In genomic region chr2:169871436-169872060, GRCm38 (mm10) we compare ENCODE assay signal across 23 mouse cellular contexts.
DNase-seq lines count a peak whose midpoint lies in the region; ATAC-seq and TF ChIP-seq lines count a peak whose summit lies in the region.
"Had no signal": no experiment of that assay in that cellular context is flagged by ENCODE, and none has a peak within 500 bp of the region (broad histone marks: within the 10 kb centered on the region; RNA-seq: fewer than 3 reads in every experiment).

No protein-coding gene starts in this region.

- TF ChIP-seq CTCF in kidney, adult 2 months (conservative IDR thresholded peaks at IDR 0.05; ENCODE audit: insufficient read depth, insufficient read length, low read depth, low read length) = no peak

- no peaks in the 10 kb centered on the region for H3K9me3 ChIP-seq in hindbrain, embryonic 10.5 days
- no peaks in the 10 kb centered on the region for H3K9me3 ChIP-seq in hindbrain, embryonic 11.5 days (ENCODE audit: control insufficient read depth, low read length)
- no peaks in the 10 kb centered on the region for H3K9me3 ChIP-seq in kidney, embryonic 15.5 days (replicated peaks)
- H3K9me3 ChIP-seq: embryonic facial prominence, embryonic 13.5 days; embryonic facial prominence, embryonic 15.5 days; forebrain, embryonic 10.5 days; forebrain, embryonic 12.5 days had no signal

- no peak overlapping the region for H3K9ac ChIP-seq in hindbrain, embryonic 11.5 days (ENCODE audit: low read depth, low read length)
- no peak overlapping the region for H3K9ac ChIP-seq in kidney, embryonic 15.5 days
- H3K9ac ChIP-seq: embryonic facial prominence, embryonic 13.5 days; embryonic facial prominence, embryonic 15.5 days; forebrain, embryonic 12.5 days had no signal

- no peak for ATAC-seq in hindbrain, embryonic 11.5 days (ENCODE audit: low FRiP score)
- no peak for ATAC-seq in kidney, embryonic 15.5 days (replicated peaks; ENCODE audit: low FRiP score)
- ATAC-seq: forebrain, embryonic 14.5 days; forebrain, embryonic 16.5 days had no signal

- H3K4me2 ChIP-seq in hindbrain, embryonic 11.5 days (replicated peaks; ENCODE audit: low read depth, low read length) = no peak overlapping the region
- no peak overlapping the region for H3K4me2 ChIP-seq in kidney, embryonic 15.5 days
- H3K4me2 ChIP-seq: embryonic facial prominence, embryonic 13.5 days; embryonic facial prominence, embryonic 15.5 days; forebrain, embryonic 12.5 days had no signal

- TF ChIP-seq POLR2A in kidney, adult 2 months (IDR thresholded peaks at IDR 0.05; ENCODE audit: low read depth, low read length) = no peak

- H3K27me3 ChIP-seq in hindbrain, embryonic 10.5 days (ENCODE audit: insufficient read depth, poor library complexity, severe bottlenecking) = peaks cover 3% of the 10 kb centered on the region; the same call in 1 of the 2 replicates
- no peaks in the 10 kb centered on the region for H3K27me3 ChIP-seq in hindbrain, embryonic 11.5 days (ENCODE audit: control insufficient read depth, insufficient read depth, low read length)
- no peaks in the 10 kb centered on the region for H3K27me3 ChIP-seq in kidney, adult 2 months (replicated peaks; ENCODE audit: control insufficient read depth, insufficient read depth, low read length)
- H3K27me3 ChIP-seq in kidney, embryonic 15.5 days = no peaks in the 10 kb centered on the region
- H3K27me3 ChIP-seq: embryonic facial prominence, embryonic 13.5 days; embryonic facial prominence, embryonic 15.5 days; forebrain, embryonic 12.5 days had no signal

- H3K4me3 ChIP-seq in hindbrain, embryonic 10.5 days = no peak overlapping the region
- H3K4me3 ChIP-seq in hindbrain, embryonic 11.5 days (ENCODE audit: low read depth, low read length) = no peak overlapping the region
- H3K4me3 ChIP-seq in kidney, adult 2 months (ENCODE audit: insufficient read depth, low read depth, low read length) = no peak overlapping the region
- H3K4me3 ChIP-seq in kidney, embryonic 15.5 days (replicated peaks) = no peak overlapping the region
- H3K4me3 ChIP-seq: embryonic facial prominence, embryonic 13.5 days; embryonic facial prominence, embryonic 15.5 days; erythroblast, embryonic 14.5 days; forebrain, embryonic 10.5 days; forebrain, embryonic 12.5 days had no signal

- 80% methylated on average over 8 of the region's 8 CpGs for WGBS in hindbrain, embryonic 10.5 days
- 84% methylated on average over 8 of the region's 8 CpGs for WGBS in hindbrain, embryonic 11.5 days
- WGBS in kidney, adult 2 months = 85% methylated on average over 8 of the region's 8 CpGs
- 90% methylated on average over 8 of the region's 8 CpGs for whole genome bisulfite sequencing in kidney, embryonic 15.5 days

- peaks cover 42% of the 10 kb centered on the region for H3K4me1 ChIP-seq in hindbrain, embryonic 10.5 days (replicated peaks)
- H3K4me1 ChIP-seq in hindbrain, embryonic 11.5 days (replicated peaks; ENCODE audit: control insufficient read depth, insufficient read depth, low read length) = no peaks in the 10 kb centered on the region; the same call in 1 of the 2 replicates
- H3K4me1 ChIP-seq in kidney, adult 2 months (ENCODE audit: control insufficient read depth, insufficient read depth, low read length) = no peaks in the 10 kb centered on the region
- H3K4me1 ChIP-seq in kidney, embryonic 15.5 days = peaks cover 9% of the 10 kb centered on the region; the same call in 1 of the 2 replicates
- H3K4me1 ChIP-seq: embryonic facial prominence, embryonic 15.5 days had no signal

- no peak for DNase-seq in hindbrain, embryonic 10.5 days (ENCODE audit: low spot score)
- no peak for DNase-seq in hindbrain, embryonic 11.5 days (ENCODE audit: low spot score)
- DNase-seq in kidney, adult 2 months = peak; percentile 59
- no peak for DNase-seq in kidney, adult 11 months
- peak; percentile 65 for DNase-seq in kidney, adult 9 months
- DNase-seq: adrenal gland, adult 2 months; adrenal gland, postnatal 10 days; adrenal gland, postnatal 25 days; cerebellum, adult 11 months; cerebellum, adult 18-20 months; cerebellum, adult 8-10 months; cerebellum, adult 9-11 months; cerebellum, postnatal 14 days; cerebellum, postnatal 36 days; embryo, embryonic 11 days had no signal

- H3K36me3 ChIP-seq in hindbrain, embryonic 10.5 days = no peaks in the 10 kb centered on the region
- H3K36me3 ChIP-seq in hindbrain, embryonic 11.5 days (ENCODE audit: control insufficient read depth, insufficient read depth, low read length) = no peaks in the 10 kb centered on the region
- no peaks in the 10 kb centered on the region for H3K36me3 ChIP-seq in kidney, adult 2 months (ENCODE audit: control insufficient read depth, insufficient read depth, low read length)
- H3K36me3 ChIP-seq in kidney, embryonic 15.5 days = no peaks in the 10 kb centered on the region
- H3K36me3 ChIP-seq: embryonic facial prominence, embryonic 13.5 days; embryonic facial prominence, embryonic 15.5 days; forebrain, embryonic 10.5 days; forebrain, embryonic 12.5 days had no signal

- H3K27ac ChIP-seq in hindbrain, embryonic 10.5 days = 0 out of 2 replicates have a peak overlapping the region, but pooled peaks have one; percentile 16
- no peak overlapping the region for H3K27ac ChIP-seq in hindbrain, embryonic 11.5 days (ENCODE audit: low read depth, low read length)
- no peak overlapping the region for H3K27ac ChIP-seq in kidney, adult 2 months (ENCODE audit: insufficient read depth, low read depth, low read length)
- H3K27ac ChIP-seq in kidney, embryonic 15.5 days = no peak overlapping the region
- H3K27ac ChIP-seq: embryonic facial prominence, embryonic 13.5 days; embryonic facial prominence, embryonic 15.5 days; forebrain, embryonic 10.5 days; forebrain, embryonic 12.5 days had no signal

Comparison
In these comparisons a context has a peak if more than half of its experiments do, and no peak if none do; other contexts are left out.
1. DNase-seq: peak in kidney, adult 2 months (single experiment) and kidney, adult 9 months (single experiment); none in hindbrain, embryonic 10.5 days (single experiment), hindbrain, embryonic 11.5 days (single experiment) and kidney, adult 11 months (single experiment).